Mouse (Mus musculus): ENCODE data around the gene Pnmal1. TPM values are rescaled to one million over a fixed set of nuclear protein-coding genes. Genes with fewer than 3 reads are reported as not detected.

The Pnmal1 gene
- 0.01 TPM in 2 replicates for polyA plus RNA-seq (2012; rRNA removed)

GRCm38 (mm10) chr7:16959539-16960187, at the start of gene Pnmal1:
TSS of gene Pnmal1 (plus strand) at chr7:16959679.

GRCm38 (mm10) chr7:16924037-16924834, 35.2 kb upstream of the Pnmal1 start, which contains the start of gene Calm3:
TSS of gene Calm3 (minus strand) at chr7:16924114.

DNA sequence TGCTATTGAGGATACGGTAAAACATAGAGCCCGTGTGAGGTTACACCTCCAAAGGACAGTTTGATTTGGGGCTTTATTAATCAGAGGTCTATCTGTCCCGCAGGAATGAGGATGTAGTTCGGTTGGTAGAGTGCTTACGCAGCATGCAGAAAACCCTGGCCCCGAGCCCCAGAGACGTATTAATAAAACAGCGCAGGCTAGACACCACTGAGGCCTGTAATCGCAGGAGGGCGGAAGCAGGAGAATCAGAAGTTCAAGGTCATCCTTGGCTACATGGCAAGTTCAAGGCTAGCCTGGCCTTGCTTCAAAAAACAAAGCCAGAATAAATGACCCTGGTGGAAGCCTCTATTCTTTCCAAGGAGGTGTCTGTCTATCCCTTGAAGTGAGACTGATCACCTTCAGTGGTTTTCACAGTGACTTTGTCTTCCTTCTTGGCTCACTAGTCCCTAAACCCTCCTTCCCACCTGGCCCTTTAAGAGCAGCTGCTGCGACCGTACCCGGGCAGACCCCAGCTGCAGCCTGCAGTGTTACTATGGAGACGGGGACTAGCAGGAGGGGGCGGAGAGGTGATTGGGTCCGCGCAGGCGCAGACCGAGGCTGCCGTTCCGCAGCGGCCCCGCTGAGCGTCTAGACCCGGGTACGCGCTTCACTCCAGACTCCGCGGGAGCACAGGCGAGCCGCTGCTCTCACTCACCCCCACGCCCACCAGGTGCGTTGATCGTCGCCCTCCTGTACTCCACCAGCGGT, 15.2 kb upstream of the Pnmal1 start, which contains the start of gene Pnmal2:
Pnmal2 (plus strand) TSS at position 622 of the 747 bp plus-strand sequence.

GRCm38 (mm10) chr7:16982859-16983568, 23.5 kb downstream of the Pnmal1 start, which contains the start of gene Gm42372:
TSS of gene Gm42372 (plus strand) at chr7:16983086.

GRCm38 (mm10) chr7:16992451-16992807, 33.0 kb downstream of the Pnmal1 start, which contains the start of gene Ccdc8:
TSS of gene Ccdc8 (plus strand) at chr7:16992708.

Other genes starting within 250 kb of the Pnmal1 start
- not detected in 2 replicates for gene Ceacam9, start 237.8 kb upstream of the Pnmal1 start, polyA plus RNA-seq (2012; rRNA removed)
- 154 and 157 TPM in 2 replicates for gene Ap2s1, start 221.3 kb upstream of the Pnmal1 start, polyA plus RNA-seq (2012; rRNA removed)
- 73.9 and 75.4 TPM in 2 replicates for gene Slc1a5, start 178.3 kb upstream of the Pnmal1 start, polyA plus RNA-seq (2012; rRNA removed)
- 30.6 and 36.3 TPM in 2 replicates for gene Strn4, start 143.8 kb upstream of the Pnmal1 start, polyA plus RNA-seq (2012; rRNA removed)
- gene Fkrp, start 142.9 kb upstream of the Pnmal1 start, polyA plus RNA-seq (2012; rRNA removed) = 7.4 and 7.5 TPM in 2 replicates
- 4.9 and 5.2 TPM in 2 replicates for gene Prkd2, start 116.8 kb upstream of the Pnmal1 start, polyA plus RNA-seq (2012; rRNA removed)
- gene Dact3, start 84.4 kb upstream of the Pnmal1 start, polyA plus RNA-seq (2012; rRNA removed) = 0.61 and 0.81 TPM in 2 replicates
- 0.50 and 0.61 TPM in 2 replicates for gene Gng8, start 67.9 kb upstream of the Pnmal1 start, polyA plus RNA-seq (2012; rRNA removed)
- gene Ptgir, start 53.2 kb upstream of the Pnmal1 start, polyA plus RNA-seq (2012; rRNA removed) = 1.1 and 1.4 TPM in 2 replicates
- 68.8 and 69.7 TPM in 2 replicates for gene Calm3, start 35.6 kb upstream of the Pnmal1 start, polyA plus RNA-seq (2012; rRNA removed)
- 0.03 and 0.04 TPM in 2 replicates for gene Pnmal2, start 15.0 kb upstream of the Pnmal1 start, polyA plus RNA-seq (2012; rRNA removed)
- gene Gm42372, start 23.4 kb downstream of the Pnmal1 start, polyA plus RNA-seq (2012; rRNA removed) = 0.01 TPM in 1 of 2 replicates, not detected in the other
- 3.1 and 3.7 TPM in 2 replicates for gene Ccdc8, start 33.0 kb downstream of the Pnmal1 start, polyA plus RNA-seq (2012; rRNA removed)
- gene Ppp5c, start 68.2 kb downstream of the Pnmal1 start, polyA plus RNA-seq (2012; rRNA removed) = 44.4 and 50.5 TPM in 2 replicates
- 13.2 and 22.6 TPM in 2 replicates for gene Hif3a, start 102.7 kb downstream of the Pnmal1 start, polyA plus RNA-seq (2012; rRNA removed)
- gene Psg16, start 114.4 kb downstream of the Pnmal1 start, polyA plus RNA-seq (2012; rRNA removed) = 0.70 and 0.99 TPM in 2 replicates
- gene Ceacam3, start 190.6 kb downstream of the Pnmal1 start, polyA plus RNA-seq (2012; rRNA removed) = 0.01 and 0.03 TPM in 2 replicates
- gene Psg29, start 243.8 kb downstream of the Pnmal1 start, polyA plus RNA-seq (2012; rRNA removed) = not detected in 2 replicates